Comparison of ENCODE assay signal across 8 mouse cellular contexts in genomic region chrX:77510371-77511300, GRCm38 (mm10). TPM values are rescaled to one million over a fixed set of nuclear protein-coding genes. Genes with fewer than 3 reads are reported as not detected.
DNase-seq lines count a peak whose midpoint lies in the region; ATAC-seq and TF ChIP-seq lines count a peak whose summit lies in the region.

TSS of gene Tbl1x (plus strand) at chrX:77511013.

- no peaks in the 10 kb centered on the region for H3K9me3 ChIP-seq in hindbrain, embryonic 14.5 days (ENCODE audit: control insufficient read depth, low read length)

- in situ Hi-C loops in Patski (cut with MboI; ENCODE audit: low pct_unique_long_range_greater_than_20kb): no loop called here

- peak; percentile 68 for ATAC-seq in Patski
- ATAC-seq in hindbrain, embryonic 14.5 days (ENCODE audit: low FRiP score): peak; percentile 80
- peak; percentile 58 for ATAC-seq in megakaryocyte, adult 5-6 weeks (ENCODE audit: poor library complexity, severe bottlenecking)

- H3K27ac ChIP-seq in hindbrain, embryonic 14.5 days: peak within 1 kb of the TSS; percentile 96
- H3K27ac ChIP-seq in left cerebral cortex, adult 2 months: peak within 1 kb of the TSS; percentile 92

- no peak for TF ChIP-seq CTCF in Patski (IDR thresholded peaks at IDR 0.05)
- TF ChIP-seq CTCF in left cerebral cortex, adult 2 months (IDR thresholded peaks at IDR 0.05): peak; percentile 21

- POLR2A ChIA-PET in Patski (lab: Charles Lee): interaction anchor here (0.6 kb wide), 1 partner anchor 16 kb away, joined by 3 read pairs; no protein-coding TSS in a partner anchor

- H3K4me1 ChIP-seq in hindbrain, embryonic 14.5 days (replicated peaks; ENCODE audit: control insufficient read depth, insufficient read depth, low read length): peaks cover 16% of the 10 kb centered on the region; the same call in 1 of the 2 replicates

- intact Hi-C loops in left cerebral cortex, adult 2 months (cut with DNase I): loop anchor here (1.0 to 10.0 kb wide), 4 partner anchors 58 to 716 kb away; no protein-coding TSS in a partner anchor

- WGBS in hindbrain, embryonic 14.5 days: 20% methylated on average over 26 of the region's 76 CpGs

- DNase-seq in Patski (ENCODE audit: low read depth, low spot score): no peak
- DNase-seq in cerebellum, postnatal 10 days: peak; percentile 88 to 91
- peak; percentile 51 to 53 for DNase-seq in frontal cortex, postnatal 36 days (ENCODE audit: low spot score in 2 of 2)
- peak; percentile 71 for DNase-seq in hindbrain, embryonic 14.5 days (ENCODE audit: low spot score)
- DNase-seq in left cerebral cortex, adult 2 months (ENCODE audit: extremely low spot score in 1 of 2, low spot score in 2 of 2): peak; percentile 53 to 55
- peak; percentile 21 to 52 for DNase-seq in right cerebral cortex, adult 2 months (ENCODE audit: low spot score in 2 of 2)
- DNase-seq in urinary bladder, postnatal 14 days (ENCODE audit: low spot score): peak; percentile 62

- H3K4me2 ChIP-seq in hindbrain, embryonic 14.5 days (replicated peaks): peak within 1 kb of the TSS; percentile 62

- H3K36me3 ChIP-seq in hindbrain, embryonic 14.5 days (replicated peaks; ENCODE audit: control insufficient read depth, insufficient read depth): no peaks in the 10 kb centered on the region

- peak within 1 kb of the TSS; percentile 73 for H3K4me3 ChIP-seq in hindbrain, embryonic 14.5 days (replicated peaks; ENCODE audit: low read length)
- peak within 1 kb of the TSS; percentile 68 for H3K4me3 ChIP-seq in left cerebral cortex, adult 2 months

- CTCF ChIA-PET in Patski (lab: Charles Lee): no interaction called here

- H3K9ac ChIP-seq in hindbrain, embryonic 14.5 days: peak within 1 kb of the TSS; percentile 84

- H3K27me3 ChIP-seq in Patski: no peaks in the 10 kb centered on the region
- no peaks in the 10 kb centered on the region for H3K27me3 ChIP-seq in hindbrain, embryonic 14.5 days (ENCODE audit: control insufficient read depth, insufficient read depth, low read length)

RNA-seq across cellular contexts. Expression of gene Tbl1x, which starts in this region (rescaled TPM):
- polyA plus RNA-seq in Patski (2021): 67.2 TPM
- 46.0 and 51.0 TPM in 2 replicates for polyA plus RNA-seq in hindbrain, embryonic 14.5 days (2014; fragmentation: Nextera tagmentation; extraction: Ambion mirVana)
- total RNA-seq in left cerebral cortex, adult 2 months (2021): 10 to 100 TPM; 49.6 TPM
- total RNA-seq in megakaryocyte, adult 5-6 weeks (2015): 40.9 and 44.5 TPM in 2 replicates
- 23.6 and 27.1 TPM in 2 replicates for total RNA-seq in megakaryocyte, adult 5-6 weeks (2017)
